Mouse (Mus musculus): ENCODE results near the gene Acap3. TPM values are rescaled to one million over a fixed set of nuclear protein-coding genes. Genes with fewer than 3 reads are reported as not detected.

The Acap3 gene
- total RNA-seq, 2 experiments from 2014 or later = 16.9 to 29.4 TPM

DNA sequence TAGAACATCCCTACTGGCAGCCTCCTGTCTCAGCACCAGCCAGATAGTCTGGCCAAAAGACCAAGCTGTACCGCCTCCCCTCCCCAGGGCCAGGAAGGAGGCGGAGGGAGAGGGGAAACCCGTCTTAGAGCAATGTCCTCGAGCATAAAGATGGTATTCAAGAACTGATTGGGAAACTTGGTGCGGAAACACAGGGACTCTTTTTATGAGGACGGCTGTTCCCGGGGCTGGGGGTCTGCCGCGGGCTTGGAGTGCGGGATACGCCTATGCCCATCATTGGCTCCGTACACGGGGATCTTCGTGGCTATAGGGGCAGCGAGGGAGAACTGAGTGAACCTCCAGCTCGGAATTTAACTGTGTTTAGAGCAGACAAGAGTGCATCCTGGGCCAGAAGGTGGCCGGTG, 51.4 kb downstream of the Acap3 start:
- DNase-seq = peak; percentile 43

DNA sequence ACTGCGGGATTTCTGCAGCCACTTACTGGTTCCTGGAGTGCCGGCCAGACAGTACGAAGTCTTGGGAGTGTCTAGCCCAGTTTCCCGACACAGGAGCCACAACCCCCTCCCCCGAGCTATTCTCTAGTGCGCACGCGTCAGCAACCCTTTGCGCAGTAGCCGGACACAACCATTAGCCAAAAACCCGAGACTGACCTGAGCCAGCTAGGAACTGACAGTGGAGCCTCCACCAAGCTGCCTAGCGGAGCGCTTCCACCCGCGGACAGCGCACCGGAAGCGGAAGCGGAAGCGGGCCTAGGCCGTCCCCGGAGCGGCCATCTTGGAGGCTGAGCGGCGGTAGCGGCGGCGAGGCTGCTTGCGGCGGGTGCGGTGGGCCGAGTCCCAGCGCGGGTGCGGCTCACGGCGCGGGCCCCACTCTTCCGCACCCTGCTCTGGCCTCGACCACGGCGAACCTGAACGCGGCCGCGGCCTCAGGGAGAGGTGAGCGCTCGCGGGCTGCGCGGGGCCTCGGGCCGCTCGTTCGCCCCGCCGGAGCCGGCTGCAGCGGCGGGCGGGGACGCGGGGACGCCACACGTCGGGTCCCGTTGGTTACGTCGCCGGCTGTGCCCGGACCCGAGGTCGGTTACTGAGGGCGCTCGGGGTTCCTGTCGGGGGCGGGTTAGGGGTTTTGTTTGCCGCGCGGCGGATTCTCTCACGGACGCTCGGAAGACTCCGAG, 52.1 kb downstream of the Acap3 start, which contains the start of gene Ube2j2:
Gene Ube2j2 (plus strand): TSS at position 298 of the 716 bp plus-strand sequence.
- DNase-seq = peak; percentile 98

DNA sequence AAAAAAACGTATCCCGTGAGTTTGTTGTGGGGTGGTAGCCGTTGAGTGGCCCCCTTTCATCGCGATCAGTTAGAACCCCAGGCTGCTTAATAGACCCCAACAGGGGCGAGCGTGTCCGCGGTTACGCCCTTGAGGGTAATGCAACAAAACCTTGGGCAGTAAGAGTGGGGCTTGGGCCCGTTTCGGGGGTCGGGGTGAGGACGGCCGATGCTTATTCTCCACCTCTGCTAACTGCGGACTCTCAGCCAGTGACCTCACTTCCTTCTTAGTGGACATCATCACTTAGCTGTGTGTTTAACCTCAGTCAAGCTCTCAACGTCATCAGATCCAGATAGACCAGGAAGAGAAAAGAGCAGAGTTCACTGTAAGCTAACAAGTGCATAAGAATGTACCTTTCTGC, 52.6 kb downstream of the Acap3 start:
- peak; percentile 27 for DNase-seq

DNA sequence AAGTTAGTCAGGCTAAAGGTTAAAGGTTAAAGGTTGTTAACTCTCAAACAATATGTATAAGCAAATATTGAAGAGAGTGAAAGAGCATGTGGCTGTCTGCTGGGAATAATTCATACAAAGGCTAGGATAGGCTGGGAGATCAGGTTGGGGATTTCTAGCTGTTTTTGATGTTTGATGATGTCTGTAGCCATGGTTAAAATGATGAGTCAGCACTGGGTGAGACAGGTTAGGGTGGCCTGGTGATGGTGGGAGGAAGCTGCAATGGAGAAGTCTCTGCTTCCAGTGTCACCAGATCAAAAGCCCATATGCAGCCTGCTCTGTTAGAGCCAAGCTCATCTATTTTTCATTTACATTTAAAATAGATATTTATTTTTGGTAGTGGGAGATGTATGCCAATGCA, 55.5 kb downstream of the Acap3 start:
- no peak for DNase-seq

DNA sequence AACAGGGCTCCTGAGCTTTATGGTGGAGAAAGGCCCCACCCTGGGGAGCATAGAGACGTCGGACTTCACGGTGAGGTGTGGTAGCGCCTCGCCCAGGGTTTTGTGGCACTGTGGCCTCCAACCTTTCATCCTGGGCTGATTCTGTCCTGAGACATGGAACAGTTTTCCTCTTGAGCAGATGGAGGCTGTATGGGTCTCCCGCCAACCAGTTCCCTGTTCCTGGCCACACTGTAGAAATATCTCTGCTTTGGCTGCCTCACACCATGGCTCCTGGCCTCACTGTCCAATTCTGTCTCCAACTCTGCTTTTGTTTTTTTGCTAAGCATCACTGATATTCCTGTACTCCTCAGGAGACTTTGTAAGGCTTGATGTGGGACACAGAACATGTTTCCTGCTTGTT, 63.9 kb downstream of the Acap3 start:
- no peak for DNase-seq

Small RNA genes lying within 50 kb of the gene (microRNA-seq; reads per million reads assigned to microRNA genes)
- gene Gm22991 = not detected

Other genes with a start within 250 kb of the Acap3 start
- gene Gm10563, start 246.4 kb upstream of the Acap3 start, total RNA-seq (2021) = not detected
- 10 to 100 TPM; 16.6 to 18.9 TPM for gene Mmp23, start 238.4 kb upstream of the Acap3 start, total RNA-seq (2021)
- 10 to 100 TPM; 36.3 to 40.4 TPM for gene Mib2, start 222.6 kb upstream of the Acap3 start, total RNA-seq (2021)
- 10 to 100 TPM; 36.3 to 49.0 TPM for gene Fndc10, start 197.5 kb upstream of the Acap3 start, total RNA-seq (2021)
- 10 to 100 TPM; 86.5 to 90.9 TPM for gene Ssu72, start 187.0 kb upstream of the Acap3 start, total RNA-seq (2021)
- 1 to 10 TPM in 1 of 2 experiments, under 1 TPM in 1; 0.81 to 1.4 TPM for gene Tmem240, start 157.0 kb upstream of the Acap3 start, total RNA-seq (2021)
- gene Atad3a, start 130.7 kb upstream of the Acap3 start, total RNA-seq (2021) = 100 to 1,000 TPM; 118 to 141 TPM
- 1 to 10 TPM; 6.6 to 7.9 TPM for gene Vwa1, start 117.1 kb upstream of the Acap3 start, total RNA-seq (2021)
- 1 to 10 TPM in 1 of 2 experiments, under 1 TPM in 1; 0.54 to 1.4 TPM for gene Tmem88b, start 105.9 kb upstream of the Acap3 start, total RNA-seq (2021)
- gene Ankrd65, start 101.4 kb upstream of the Acap3 start, total RNA-seq (2021) = not detected
- gene Mrpl20, start 88.9 kb upstream of the Acap3 start, total RNA-seq (2021) = 100 to 1,000 TPM; 149 to 168 TPM
- 100 to 1,000 TPM in 1 of 2 experiments, 10 to 100 TPM in 1; 82.7 to 124 TPM for gene Ccnl2, start 79.3 kb upstream of the Acap3 start, total RNA-seq (2021)
- gene Aurkaip1, start 60.5 kb upstream of the Acap3 start, total RNA-seq (2021) = 100 to 1,000 TPM; 146 to 149 TPM
- gene Mxra8, start 52.1 kb upstream of the Acap3 start, total RNA-seq (2021) = 10 to 100 TPM; 56.6 to 59.6 TPM
- gene Dvl1, start 44.4 kb upstream of the Acap3 start, total RNA-seq (2021) = 10 to 100 TPM; 58.2 to 59.0 TPM
- under 1 TPM; 0.36 to 0.45 TPM for gene Tas1r3, start 28.5 kb upstream of the Acap3 start, total RNA-seq (2021)
- gene Cptp, start 22.4 kb upstream of the Acap3 start, total RNA-seq (2021) = 10 to 100 TPM; 17.6 to 18.4 TPM
- gene Ints11, start 22.3 kb upstream of the Acap3 start, total RNA-seq (2021) = 10 to 100 TPM; 29.0 to 29.3 TPM
- gene Pusl1, start within 50 bp of the Acap3 start, total RNA-seq (2021) = 10 to 100 TPM; 27.9 to 39.0 TPM
- 10 to 100 TPM; 72.3 to 73.4 TPM for gene Ube2j2, start 52.0 kb downstream of the Acap3 start, total RNA-seq (2021)
- 100 to 1,000 TPM; 117 to 132 TPM for gene C1qtnf12, start 70.5 kb downstream of the Acap3 start, total RNA-seq (2021)
- gene B3galt6, start 100.8 kb downstream of the Acap3 start, total RNA-seq (2021) = 1 to 10 TPM; 5.7 to 6.1 TPM
- 100 to 1,000 TPM; 184 to 191 TPM for gene Sdf4, start 101.0 kb downstream of the Acap3 start, total RNA-seq (2021)
- 1 to 10 TPM; 1.9 TPM for gene Tnfrsf4, start 122.0 kb downstream of the Acap3 start, total RNA-seq (2021)
- gene Tnfrsf18, start 134.3 kb downstream of the Acap3 start, total RNA-seq (2021) = under 1 TPM; 0.51 to 0.66 TPM
- gene Ttll10, start 167.6 kb downstream of the Acap3 start, total RNA-seq (2021) = under 1 TPM; 0.27 to 0.67 TPM
- 10 to 100 TPM; 10.6 to 13.8 TPM for gene 9430015G10Rik, start 218.2 kb downstream of the Acap3 start, total RNA-seq (2021)
- under 1 TPM; 0.09 to 0.15 TPM for gene Rnf223, start 238.7 kb downstream of the Acap3 start, total RNA-seq (2021)